Mouse (Mus musculus): Measurements from ENCODE around the gene Plch2. TPM values are rescaled to one million over a fixed set of nuclear protein-coding genes. Genes with fewer than 3 reads are reported as not detected.

Gene Plch2
- total RNA-seq, 2 experiments from 2014 or later: 0.09 to 0.14 TPM

- DNase-seq: no peak
These were observed 17.8 kb upstream of the Plch2 start for GRCm38 (mm10) chr4:155074418-155074817.

GRCm38 (mm10) chr4:155070921-155071320 lies 14.3 kb upstream of the Plch2 start:
- no peak for DNase-seq

- no peak for DNase-seq
These were observed 13.6 kb upstream of the Plch2 start for GRCm38 (mm10) chr4:155070199-155070598.

GRCm38 (mm10) chr4:155069191-155069590 lies 12.6 kb upstream of the Plch2 start:
- DNase-seq: no peak

GRCm38 (mm10) chr4:155068357-155068972 lies 11.9 kb upstream of the Plch2 start:
- no peak for DNase-seq

GRCm38 (mm10) chr4:155066834-155067522 lies 10.4 kb upstream of the Plch2 start, which contains the start of gene Pex10:
Gene Pex10, plus strand, starts transcription at chr4:155067016.
- DNase-seq: peak; percentile 98

- peak; percentile 86 for DNase-seq
These were observed 9.6 kb upstream of the Plch2 start for GRCm38 (mm10) chr4:155065970-155066833.

GRCm38 (mm10) chr4:155064474-155064873 lies 7.9 kb upstream of the Plch2 start:
- no peak for DNase-seq

- no peak for DNase-seq
These were observed 7.3 kb upstream of the Plch2 start for GRCm38 (mm10) chr4:155063895-155064294.

- DNase-seq: no peak
These were observed 1.7 kb upstream of the Plch2 start for GRCm38 (mm10) chr4:155058325-155058724.

GRCm38 (mm10) chr4:155050116-155050515 lies 6.5 kb downstream of the Plch2 start:
- no peak for DNase-seq

GRCm38 (mm10) chr4:155046636-155047035 lies 9.9 kb downstream of the Plch2 start:
- DNase-seq: no peak

- no peak for DNase-seq
These were observed 13.3 kb downstream of the Plch2 start for GRCm38 (mm10) chr4:155043289-155043625.

GRCm38 (mm10) chr4:155042606-155043288 lies 13.8 kb downstream of the Plch2 start:
- no peak for DNase-seq

GRCm38 (mm10) chr4:155040696-155041095 lies 15.9 kb downstream of the Plch2 start:
- no peak for DNase-seq

GRCm38 (mm10) chr4:155040197-155040596 lies 16.4 kb downstream of the Plch2 start:
- no peak for DNase-seq

- no peak for DNase-seq
These were observed 21.8 kb downstream of the Plch2 start for GRCm38 (mm10) chr4:155034787-155035186.

- DNase-seq: no peak
These were observed 22.4 kb downstream of the Plch2 start for GRCm38 (mm10) chr4:155034202-155034601.

GRCm38 (mm10) chr4:155033115-155033514 lies 23.5 kb downstream of the Plch2 start:
- no peak for DNase-seq

- no peak for DNase-seq
These were observed 32.2 kb downstream of the Plch2 start for GRCm38 (mm10) chr4:155024170-155025010.

- DNase-seq: no peak
These were observed 34.2 kb downstream of the Plch2 start for GRCm38 (mm10) chr4:155022228-155022855.

All from gastrocnemius, postnatal 10 days (tissue).